Mouse (Mus musculus): Measurements from ENCODE around the gene Mybbp1a. TPM values are rescaled to one million over a fixed set of nuclear protein-coding genes. Genes with fewer than 3 reads are reported as not detected.

The Mybbp1a gene
- polyA plus RNA-seq, 1 experiment from 2014 or later = 234 TPM

GRCm38 (mm10) chr11:72458502-72458901, 17.3 kb downstream of the Mybbp1a start:
- H3K36me3 ChIP-seq = no peaks in the 10 kb centered on the region
- DNase-seq (ENCODE audit: low spot score) = no peak
- 80% methylated on average over 3 of the region's 3 CpGs for WGBS
- no peaks in the 10 kb centered on the region for H3K27me3 ChIP-seq (ENCODE audit: low read depth, poor library complexity, severe bottlenecking)
- peaks cover 17% of the 10 kb centered on the region for H3K4me1 ChIP-seq
- no peak overlapping the region for H3K4me3 ChIP-seq
- no peaks in the 10 kb centered on the region for H3K9me3 ChIP-seq (replicated peaks)
- peak overlapping the region; percentile 42 for H3K27ac ChIP-seq

GRCm38 (mm10) chr11:72461500-72461981, 20.4 kb downstream of the Mybbp1a start:
- no peaks in the 10 kb centered on the region for H3K36me3 ChIP-seq
- DNase-seq (ENCODE audit: low spot score) = no peak
- no peak overlapping the region for H3K4me3 ChIP-seq
- WGBS = 64% methylated on average over 5 of the region's 5 CpGs
- no peak overlapping the region for H3K27ac ChIP-seq
- H3K9me3 ChIP-seq (replicated peaks) = no peaks in the 10 kb centered on the region
- no peaks in the 10 kb centered on the region for H3K27me3 ChIP-seq (ENCODE audit: low read depth, poor library complexity, severe bottlenecking)
- peaks cover 16% of the 10 kb centered on the region for H3K4me1 ChIP-seq

- Histone ChIP-seq H3K36me3 (no peaks in the 10 kb centered on the region), H3K4me3 (no peak overlapping the region), H3K4me1 (peaks cover 15% of the 10 kb centered on the region), H3K9me3 (replicated peaks) (no peaks in the 10 kb centered on the region), H3K27ac (no peak overlapping the region), H3K27me3 (ENCODE audit: low read depth, poor library complexity, severe bottlenecking) (no peaks in the 10 kb centered on the region)
- no peak for DNase-seq (ENCODE audit: low spot score)
- 81% methylated on average over 3 of the region's 3 CpGs for WGBS
Measured at GRCm38 (mm10) chr11:72464821-72465220, 23.7 kb downstream of the Mybbp1a start.

- H3K27ac ChIP-seq = no peak overlapping the region
Measured at GRCm38 (mm10) chr11:72465978-72466693, 25.0 kb downstream of the Mybbp1a start.

GRCm38 (mm10) chr11:72466694-72467507, 25.7 kb downstream of the Mybbp1a start:
- Histone ChIP-seq H3K27ac (no peak overlapping the region), H3K4me3 (no peak overlapping the region), H3K4me1 (peaks cover 15% of the 10 kb centered on the region), H3K27me3 (ENCODE audit: low read depth, poor library complexity, severe bottlenecking) (no peaks in the 10 kb centered on the region), H3K9me3 (replicated peaks) (no peaks in the 10 kb centered on the region), H3K36me3 (no peaks in the 10 kb centered on the region)
- WGBS = 59% methylated on average over 11 of the region's 11 CpGs
- DNase-seq (ENCODE audit: low spot score) = no peak

More at GRCm38 (mm10) chr11:72465978-72466693, 25.0 kb downstream of the Mybbp1a start:
- Histone ChIP-seq H3K27me3 (ENCODE audit: low read depth, poor library complexity, severe bottlenecking) (no peaks in the 10 kb centered on the region), H3K36me3 (no peaks in the 10 kb centered on the region), H3K4me3 (no peak overlapping the region), H3K9me3 (replicated peaks) (no peaks in the 10 kb centered on the region), H3K4me1 (peaks cover 15% of the 10 kb centered on the region)
- no peak for DNase-seq (ENCODE audit: low spot score)
- 72% methylated on average over 11 of the region's 11 CpGs for WGBS

GRCm38 (mm10) chr11:72468525-72468924, 27.4 kb downstream of the Mybbp1a start:
- WGBS = 79% methylated on average over 5 of the region's 5 CpGs
- no peak for DNase-seq (ENCODE audit: low spot score)
- H3K9me3 ChIP-seq (replicated peaks) = no peaks in the 10 kb centered on the region
- H3K4me3 ChIP-seq = no peak overlapping the region
- no peaks in the 10 kb centered on the region for H3K27me3 ChIP-seq (ENCODE audit: low read depth, poor library complexity, severe bottlenecking)
- H3K4me1 ChIP-seq = peaks cover 15% of the 10 kb centered on the region
- no peaks in the 10 kb centered on the region for H3K36me3 ChIP-seq
- H3K27ac ChIP-seq = no peak overlapping the region

GRCm38 (mm10) chr11:72469217-72469616, 28.1 kb downstream of the Mybbp1a start:
- Histone ChIP-seq H3K36me3 (no peaks in the 10 kb centered on the region), H3K9me3 (replicated peaks) (no peaks in the 10 kb centered on the region), H3K4me3 (no peak overlapping the region), H3K27ac (no peak overlapping the region), H3K27me3 (ENCODE audit: low read depth, poor library complexity, severe bottlenecking) (no peaks in the 10 kb centered on the region), H3K4me1 (peaks cover 15% of the 10 kb centered on the region)
- WGBS = 41% methylated on average over 5 of the region's 5 CpGs
- no peak for DNase-seq (ENCODE audit: low spot score)

GRCm38 (mm10) chr11:72470004-72470403, 28.8 kb downstream of the Mybbp1a start:
- peaks cover 20% of the 10 kb centered on the region for H3K4me1 ChIP-seq
- H3K4me3 ChIP-seq = no peak overlapping the region
- no peak overlapping the region for H3K27ac ChIP-seq
- no peaks in the 10 kb centered on the region for H3K36me3 ChIP-seq
- H3K9me3 ChIP-seq (replicated peaks) = no peaks in the 10 kb centered on the region
- DNase-seq (ENCODE audit: low spot score) = no peak
- no peaks in the 10 kb centered on the region for H3K27me3 ChIP-seq (ENCODE audit: low read depth, poor library complexity, severe bottlenecking)
- WGBS = 71% methylated on average over 4 of the region's 4 CpGs

GRCm38 (mm10) chr11:72471381-72471780, 30.2 kb downstream of the Mybbp1a start:
- Histone ChIP-seq H3K36me3 (no peaks in the 10 kb centered on the region), H3K27ac (no peak overlapping the region), H3K4me1 (peaks cover 15% of the 10 kb centered on the region), H3K9me3 (replicated peaks) (no peaks in the 10 kb centered on the region), H3K27me3 (ENCODE audit: low read depth, poor library complexity, severe bottlenecking) (no peaks in the 10 kb centered on the region), H3K4me3 (no peak overlapping the region)
- no peak for DNase-seq (ENCODE audit: low spot score)
- 90% methylated on average over 6 of the region's 6 CpGs for WGBS

GRCm38 (mm10) chr11:72473540-72473939, 32.4 kb downstream of the Mybbp1a start:
- Histone ChIP-seq H3K4me1 (peaks cover 23% of the 10 kb centered on the region; the same call in 1 of the 2 replicates), H3K36me3 (no peaks in the 10 kb centered on the region), H3K4me3 (no peak overlapping the region), H3K9me3 (replicated peaks) (no peaks in the 10 kb centered on the region), H3K27me3 (ENCODE audit: low read depth, poor library complexity, severe bottlenecking) (no peaks in the 10 kb centered on the region), H3K27ac (peak overlapping the region; percentile 28; the same call in 1 of the 2 replicates)
- 86% methylated on average over 4 of the region's 4 CpGs for WGBS
- no peak for DNase-seq (ENCODE audit: low spot score)

- Histone ChIP-seq H3K27me3 (ENCODE audit: low read depth, poor library complexity, severe bottlenecking) (no peaks in the 10 kb centered on the region), H3K36me3 (no peaks in the 10 kb centered on the region), H3K27ac (peak overlapping the region; percentile 46; the same call in 1 of the 2 replicates), H3K4me1 (peaks cover 17% of the 10 kb centered on the region; the same call in 1 of the 2 replicates), H3K4me3 (no peak overlapping the region), H3K9me3 (replicated peaks) (no peaks in the 10 kb centered on the region)
- 77% methylated on average over 3 of the region's 3 CpGs for WGBS
- no peak for DNase-seq (ENCODE audit: low spot score)
Measured at GRCm38 (mm10) chr11:72474926-72475325, 33.8 kb downstream of the Mybbp1a start.

- Histone ChIP-seq H3K4me3 (no peak overlapping the region), H3K4me1 (peaks cover 17% of the 10 kb centered on the region; the same call in 1 of the 2 replicates), H3K27me3 (ENCODE audit: low read depth, poor library complexity, severe bottlenecking) (no peaks in the 10 kb centered on the region), H3K9me3 (replicated peaks) (no peaks in the 10 kb centered on the region), H3K36me3 (no peaks in the 10 kb centered on the region), H3K27ac (peak overlapping the region; percentile 25; the same call in 1 of the 2 replicates)
- no peak for DNase-seq (ENCODE audit: low spot score)
- 83% methylated on average over 7 of the region's 7 CpGs for WGBS
Measured at GRCm38 (mm10) chr11:72475408-72475807, 34.3 kb downstream of the Mybbp1a start.

Measured in limb, embryonic 10.5 days (tissue).